Mouse (Mus musculus) heart, postnatal 0 days (tissue): ENCODE results near the gene Haus7. TPM values are rescaled to one million over a fixed set of nuclear protein-coding genes. Genes with fewer than 3 reads are reported as not detected.

Experiments
- ATAC-seq: fragments of 200-750 bp; cut with Nextera tagmentation; 2 replicates; pipeline ENCODE4 v1.8.0; 2017; ENCODE audit warnings: low read depth, moderate number of reproducible peaks, moderate library complexity; ENCODE audit not compliant: insufficient read depth
- DNase-seq: peaks from one replicate; pipeline ENCODE4 v3.0.0-alpha.2; 2016; ENCODE audit warnings: low spot score
- H3K27ac ChIP-seq: fragments of 300-500 bp; sonication (generic); 2 replicates; pipeline ENCODE4 v1.5.1; 2014; ENCODE audit warnings: low read depth, mild to moderate bottlenecking
- H3K27me3 ChIP-seq: fragments of 300-500 bp; sonication (generic); 2 replicates; pipeline ENCODE4 v1.6.1; 2014; ENCODE audit warnings: low read length, mixed read lengths; ENCODE audit not compliant: control insufficient read depth, insufficient read depth
- H3K36me3 ChIP-seq: fragments of 300-500 bp; sonication (generic); replicated peaks from 2 replicates; pipeline ENCODE4 v1.6.1; 2014; ENCODE audit warnings: low read length, mixed read lengths; ENCODE audit not compliant: control insufficient read depth, insufficient read depth
- H3K4me1 ChIP-seq: fragments of 300-500 bp; sonication (generic); 2 replicates; pipeline ENCODE4 v1.6.1; 2014; ENCODE audit warnings: antibody characterized with exemption; ENCODE audit not compliant: control insufficient read depth, insufficient read depth
- H3K4me2 ChIP-seq: fragments of 300-500 bp; sonication (generic); 2 replicates; pipeline ENCODE4 v1.6.1; 2014; ENCODE audit warnings: low read depth, mild to moderate bottlenecking, low read length, moderate library complexity
- H3K4me3 ChIP-seq: fragments of 300-500 bp; sonication (generic); 2 replicates; pipeline ENCODE4 v1.5.1; 2014; ENCODE audit warnings: low read depth, low read length
- H3K9ac ChIP-seq: fragments of 300-500 bp; sonication (generic); replicated peaks from 2 replicates; pipeline ENCODE4 v1.6.1; 2014; ENCODE audit warnings: low read depth, low read length, mixed read lengths
- H3K9me3 ChIP-seq: fragments of 300-500 bp; sonication (generic); replicated peaks from 2 replicates; pipeline ENCODE4 v1.6.1; 2016; ENCODE audit warnings: low read length; ENCODE audit not compliant: control insufficient read depth
- CTCF ChIP-seq: IDR thresholded peaks from 2 replicates; pipeline ENCODE4 v1.5.1; 2016; ENCODE audit warnings: antibody characterized with exemption, control low read depth, low read depth
- EP300 ChIP-seq: IDR thresholded peaks from 2 replicates; pipeline ENCODE4 v1.6.1; 2016; ENCODE audit warnings: antibody characterized with exemption, low read depth
- WGBS: fragments of 180-500 bp; shearing (Covaris S2); extraction: QIAGEN DNeasy Blood & Tissue Kit; methylation state at CpG from one replicate; pipeline ENCODE4 v1.1.7; 2014; 5-methylcytosine and 5-hydroxymethylcytosine counted together
- polyA plus RNA-seq: library from polyadenylated mRNA; unstranded; fragments of >200 nt; fragmentation: Nextera tagmentation; extraction: Ambion mirVana; gene quantifications from 2 replicates; pipeline ENCODE4 v1.2.1, GENCODE M21; 2015
- total RNA-seq: library from RNA; depleted of rRNA; stranded (reverse); fragments of >200 nt; gene quantifications from 2 replicates; pipeline ENCODE4 v1.2.3, GENCODE M21; 2014; ENCODE audit warnings: low replicate concordance

Haus7 gene
- total and polyA plus RNA-seq, 2 experiments from 2014 or later: 23.2 to 34.7 TPM

DNA sequence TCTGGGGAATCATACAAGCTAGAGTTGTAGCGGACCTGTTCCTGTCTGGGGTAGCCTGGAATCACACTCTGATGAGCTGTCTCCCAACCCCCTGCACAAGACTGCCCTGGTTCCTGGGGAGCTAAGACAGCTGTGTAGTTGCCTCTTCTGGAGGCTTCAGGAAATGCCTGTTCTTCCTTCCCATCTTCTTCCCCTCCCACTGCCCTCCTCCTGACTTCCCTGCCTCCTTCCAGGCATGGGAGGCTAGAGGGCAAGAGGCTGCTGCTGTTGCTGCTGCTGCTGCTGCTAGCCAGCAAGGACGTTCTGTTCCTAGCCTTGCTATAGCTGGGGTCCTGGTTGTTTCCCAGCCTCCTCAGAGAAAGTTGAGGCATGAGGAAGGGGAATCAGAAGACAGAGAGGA lies 21.5 kb upstream of the Haus7 start:
- H3K27me3 ChIP-seq: no peaks in the 10 kb centered on the region
- no peak overlapping the region for H3K4me2 ChIP-seq
- TF ChIP-seq EP300 (no peak), CTCF (no peak)
- H3K4me1 ChIP-seq: no peaks in the 10 kb centered on the region
- H3K27ac ChIP-seq: peak overlapping the region; percentile 53
- no peaks in the 10 kb centered on the region for H3K9me3 ChIP-seq
- no peaks in the 10 kb centered on the region for H3K36me3 ChIP-seq
- ATAC-seq (no peak), DNase-seq (no peak)
- no peak overlapping the region for H3K9ac ChIP-seq
- H3K4me3 ChIP-seq: no peak overlapping the region
- WGBS: 36% methylated on average over 2 of the region's 2 CpGs

DNA sequence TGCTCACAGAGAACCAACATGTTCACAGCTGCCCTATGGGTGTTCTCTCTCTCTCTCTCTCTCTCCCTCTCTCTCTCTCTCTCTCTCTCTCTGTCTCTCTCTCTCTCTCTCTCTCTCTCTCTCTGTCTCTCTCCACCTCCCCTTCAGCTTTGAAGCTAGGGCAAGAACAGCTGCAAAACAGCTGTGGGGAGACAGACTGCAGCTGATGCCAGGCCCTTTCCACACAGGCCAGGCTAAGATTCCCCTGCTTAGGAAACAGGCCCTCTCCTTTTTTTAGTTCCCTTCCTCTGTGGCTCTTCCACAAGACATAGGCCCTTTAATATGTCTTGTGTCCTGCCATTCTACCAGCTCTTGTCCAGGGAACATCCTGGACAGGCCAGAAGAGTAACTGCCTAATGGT lies 20.8 kb upstream of the Haus7 start:
- Histone ChIP-seq H3K4me2 (no peak overlapping the region), H3K9ac (no peak overlapping the region), H3K4me1 (no peaks in the 10 kb centered on the region), H3K27me3 (no peaks in the 10 kb centered on the region), H3K36me3 (no peaks in the 10 kb centered on the region), H3K9me3 (no peaks in the 10 kb centered on the region), H3K27ac (peak overlapping the region; percentile 53), H3K4me3 (no peak overlapping the region)
- no peak for ATAC-seq
- no peak for TF ChIP-seq EP300
- no peak for TF ChIP-seq CTCF
- DNase-seq: no peak

DNA sequence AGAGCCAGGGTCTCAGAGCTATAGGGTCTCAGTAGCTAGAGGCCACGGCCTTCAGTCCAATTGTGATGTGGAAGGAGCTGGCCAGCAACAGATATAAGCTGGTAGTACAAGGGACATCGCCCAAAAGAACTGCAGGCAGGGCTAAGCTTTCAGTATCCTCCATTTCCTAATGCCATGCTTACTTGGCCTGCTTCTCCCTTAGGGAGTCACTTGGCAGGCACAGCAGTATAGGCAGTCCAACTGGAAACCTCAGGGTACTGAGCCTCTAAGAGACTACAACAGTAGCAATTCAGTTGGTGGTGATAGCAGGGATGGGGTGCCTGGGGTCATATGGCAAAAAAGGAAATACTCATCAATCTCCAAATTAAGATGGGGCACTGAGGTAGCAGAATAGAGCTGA lies 18.7 kb upstream of the Haus7 start:
- no peaks in the 10 kb centered on the region for H3K4me1 ChIP-seq
- H3K9ac ChIP-seq: no peak overlapping the region
- ATAC-seq (no peak), DNase-seq (no peak)
- no peak for TF ChIP-seq EP300
- TF ChIP-seq CTCF: no peak
- H3K36me3 ChIP-seq: no peaks in the 10 kb centered on the region
- no peaks in the 10 kb centered on the region for H3K9me3 ChIP-seq
- H3K4me3 ChIP-seq: no peak overlapping the region
- 63% methylated on average over 2 of the region's 2 CpGs for WGBS
- H3K27me3 ChIP-seq: no peaks in the 10 kb centered on the region
- no peak overlapping the region for H3K4me2 ChIP-seq
- H3K27ac ChIP-seq: peak overlapping the region; percentile 53; the same call in 1 of the 2 replicates

DNA sequence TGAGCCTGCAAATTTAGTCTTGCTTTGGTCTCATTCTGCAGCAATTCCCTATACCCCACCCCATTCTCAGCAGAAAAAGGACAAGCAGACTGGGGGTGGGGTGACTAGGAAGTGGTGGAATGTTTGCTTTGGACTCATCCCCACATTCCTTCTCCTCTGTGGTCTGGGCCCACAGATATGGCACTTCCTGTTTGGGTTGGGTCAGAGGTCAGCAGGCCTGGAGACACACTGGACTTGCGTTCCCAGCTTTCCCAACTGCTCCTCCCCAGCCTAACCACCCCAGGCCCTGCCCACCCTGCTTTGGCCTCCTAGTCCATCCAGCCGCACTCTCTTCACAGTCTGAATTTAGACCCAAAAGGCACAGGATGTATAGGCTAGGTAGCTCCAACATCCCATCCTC lies 17.8 kb upstream of the Haus7 start:
- ATAC-seq (peak; percentile 71), DNase-seq (peak; percentile 51)
- H3K4me1 ChIP-seq: no peaks in the 10 kb centered on the region
- no peak overlapping the region for H3K4me2 ChIP-seq
- H3K36me3 ChIP-seq: no peaks in the 10 kb centered on the region
- no peak overlapping the region for H3K9ac ChIP-seq
- no peak for TF ChIP-seq CTCF
- TF ChIP-seq EP300: 0 out of 2 replicates have a peak, but pooled peaks have one; percentile 45
- no peaks in the 10 kb centered on the region for H3K9me3 ChIP-seq
- WGBS: 72% methylated on average over 2 of the region's 2 CpGs
- peak overlapping the region; percentile 64 for H3K27ac ChIP-seq
- no peaks in the 10 kb centered on the region for H3K27me3 ChIP-seq
- H3K4me3 ChIP-seq: no peak overlapping the region

DNA sequence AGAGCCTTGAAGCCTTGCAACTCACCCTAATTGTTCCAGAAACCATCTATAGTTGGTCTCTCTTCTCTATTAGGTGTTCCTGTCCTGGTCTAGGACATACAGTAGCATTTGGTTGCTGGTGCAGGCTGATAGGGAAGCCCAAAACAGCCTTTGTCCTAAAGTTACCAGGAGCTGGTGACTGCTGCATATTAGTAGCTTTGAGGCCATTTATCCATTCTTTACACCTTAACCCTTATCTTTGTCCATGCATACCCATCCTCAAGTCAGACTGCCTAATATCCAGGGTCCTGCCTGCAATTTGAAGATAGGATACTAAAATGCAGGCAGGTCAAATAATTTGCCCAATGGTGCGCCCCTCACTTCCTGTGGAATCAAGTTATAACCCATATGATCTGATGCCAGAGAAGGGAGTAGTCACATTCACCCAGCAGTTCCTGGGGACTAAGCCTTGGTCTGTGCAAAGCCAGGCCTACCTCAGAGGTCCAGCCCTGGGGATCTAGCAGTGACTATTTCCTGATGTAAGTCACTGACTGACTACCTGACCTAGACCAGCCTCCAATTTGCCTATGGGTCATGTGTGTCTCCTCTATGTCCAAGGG lies 16.9 kb upstream of the Haus7 start:
- H3K27me3 ChIP-seq: no peaks in the 10 kb centered on the region
- no peak overlapping the region for H3K4me3 ChIP-seq
- peak overlapping the region; percentile 64 for H3K27ac ChIP-seq
- H3K36me3 ChIP-seq: no peaks in the 10 kb centered on the region
- no peak overlapping the region for H3K4me2 ChIP-seq
- no peak for ATAC-seq
- TF ChIP-seq CTCF: no peak
- no peak for TF ChIP-seq EP300
- 61% methylated on average over 1 of the region's 1 CpGs for WGBS
- H3K9ac ChIP-seq: no peak overlapping the region
- H3K4me1 ChIP-seq: no peaks in the 10 kb centered on the region
- no peaks in the 10 kb centered on the region for H3K9me3 ChIP-seq
- no peak for DNase-seq
